Mouse (Mus musculus): ENCODE measurements around the gene Dnhd1. TPM values are rescaled to one million over a fixed set of nuclear protein-coding genes. Genes with fewer than 3 reads are reported as not detected.
"Not testable (repeated sequence)": the region's sequence is repeated elsewhere in the genome, so short reads cannot be mapped to it uniquely, and the experiment has no call there.

Gene Dnhd1
- total RNA-seq, 2 experiments from 2014 or later: 0.95 to 4.7 TPM

GRCm38 (mm10) chr7:105639756-105640155 is 10.9 kb upstream of the Dnhd1 start, which contains the start of gene Timm10b:
Gene Timm10b (plus strand): TSS chr7:105640056.
- peak; percentile 1 for ATAC-seq (ENCODE audit: poor library complexity, severe bottlenecking)

GRCm38 (mm10) chr7:105640233-105640893 is 10.3 kb upstream of the Dnhd1 start, which contains the start of the genes Arfip2 and Gm45799:
Gene Arfip2 (minus strand): TSS chr7:105640416.
Gene Gm45799 (plus strand): TSS chr7:105640552.
- peak; percentile 80 for ATAC-seq (ENCODE audit: poor library complexity, severe bottlenecking)

- ATAC-seq (ENCODE audit: poor library complexity, severe bottlenecking): peak; percentile 30
These were observed 9.8 kb upstream of the Dnhd1 start for GRCm38 (mm10) chr7:105640894-105641255.

- ATAC-seq (ENCODE audit: poor library complexity, severe bottlenecking): peak; percentile 9; the same call in 1 of the 2 replicates
These were observed 8.7 kb upstream of the Dnhd1 start for GRCm38 (mm10) chr7:105641936-105642335.

- no peak for ATAC-seq (ENCODE audit: poor library complexity, severe bottlenecking)
These were observed 35.0 kb downstream of the Dnhd1 start for GRCm38 (mm10) chr7:105685541-105686197.

- ATAC-seq (ENCODE audit: poor library complexity, severe bottlenecking): peak; percentile 94
These were observed 40.2 kb downstream of the Dnhd1 start for GRCm38 (mm10) chr7:105690875-105691274.

- ATAC-seq (ENCODE audit: poor library complexity, severe bottlenecking): no peak
These were observed 52.6 kb downstream of the Dnhd1 start for GRCm38 (mm10) chr7:105703184-105703583.

GRCm38 (mm10) chr7:105703816-105704215 is 53.2 kb downstream of the Dnhd1 start:
- no peak for ATAC-seq (ENCODE audit: poor library complexity, severe bottlenecking)

GRCm38 (mm10) chr7:105708733-105709132 is 58.1 kb downstream of the Dnhd1 start:
- ATAC-seq (ENCODE audit: poor library complexity, severe bottlenecking): peak; percentile 51

GRCm38 (mm10) chr7:105715366-105715765 is 64.7 kb downstream of the Dnhd1 start:
- 0 out of 2 replicates have a peak, but pooled peaks have one; percentile 35 for ATAC-seq (ENCODE audit: poor library complexity, severe bottlenecking)

- no peak for ATAC-seq (ENCODE audit: poor library complexity, severe bottlenecking)
These were observed 71.3 kb downstream of the Dnhd1 start for GRCm38 (mm10) chr7:105721916-105722315.

GRCm38 (mm10) chr7:105726144-105726979 is 75.7 kb downstream of the Dnhd1 start:
- peak; percentile 99 for ATAC-seq (ENCODE audit: poor library complexity, severe bottlenecking)

- ATAC-seq (ENCODE audit: poor library complexity, severe bottlenecking): no peak
These were observed 76.3 kb downstream of the Dnhd1 start for GRCm38 (mm10) chr7:105726980-105727325.

- ATAC-seq (ENCODE audit: poor library complexity, severe bottlenecking): no peak
These were observed 78.2 kb downstream of the Dnhd1 start for GRCm38 (mm10) chr7:105728701-105729428.

GRCm38 (mm10) chr7:105733836-105734235 is 83.2 kb downstream of the Dnhd1 start:
- ATAC-seq (ENCODE audit: poor library complexity, severe bottlenecking): no peak

GRCm38 (mm10) chr7:105734826-105735225 is 84.2 kb downstream of the Dnhd1 start:
- ATAC-seq (ENCODE audit: poor library complexity, severe bottlenecking): no peak

GRCm38 (mm10) chr7:105735464-105735863 is 84.8 kb downstream of the Dnhd1 start:
- ATAC-seq (ENCODE audit: poor library complexity, severe bottlenecking): not testable (repeated sequence)

- peak; percentile 84 for ATAC-seq (ENCODE audit: poor library complexity, severe bottlenecking)
These were observed 85.8 kb downstream of the Dnhd1 start, which contains the start of gene Ilk for GRCm38 (mm10) chr7:105736264-105736901. Gene Ilk (plus strand): TSS chr7:105736592.

- peak; percentile 28 for ATAC-seq (ENCODE audit: poor library complexity, severe bottlenecking)
These were observed 86.4 kb downstream of the Dnhd1 start, which contains the start of gene Rrp8 for GRCm38 (mm10) chr7:105736911-105737521. Gene Rrp8 (minus strand): TSS chr7:105737385.

- ATAC-seq (ENCODE audit: poor library complexity, severe bottlenecking): no peak
These were observed 87.0 kb downstream of the Dnhd1 start for GRCm38 (mm10) chr7:105737648-105738047.
